Comparison of ENCODE assay signal across 8 mouse cellular contexts in the genomic region with DNA sequence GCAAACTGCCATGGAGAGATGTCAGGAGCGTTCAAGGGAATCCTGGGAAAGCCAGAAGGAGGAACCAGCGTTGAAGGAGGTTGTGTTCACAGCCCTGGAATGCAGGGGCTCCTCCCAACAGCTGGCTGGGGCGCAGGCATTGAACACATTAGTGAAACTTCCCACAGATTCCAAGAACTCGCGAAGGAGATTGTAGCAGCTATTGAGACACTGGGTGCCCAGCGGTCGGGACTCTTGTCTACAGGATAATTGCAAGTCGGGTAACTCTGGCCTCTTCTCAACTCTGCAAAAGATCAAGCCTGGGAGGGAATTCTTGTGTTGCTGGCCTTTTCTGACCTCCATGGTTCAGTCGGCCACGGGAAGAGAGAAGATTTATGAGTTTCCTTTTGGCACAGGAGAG.
DNase-seq lines count a peak whose midpoint lies in the region; ATAC-seq lines count a peak whose summit lies in the region.

No protein-coding gene starts in this region.

- H3K4me1 ChIP-seq in embryonic facial prominence, embryonic 15.5 days, result peaks cover 9% of the 10 kb centered on the region; the same call in 1 of the 2 replicates
- no peaks in the 10 kb centered on the region for H3K4me1 ChIP-seq in midbrain, embryonic 16.5 days (ENCODE audit: control insufficient read depth, insufficient read depth, low read length)

- H3K9ac ChIP-seq in embryonic facial prominence, embryonic 15.5 days, result no peak overlapping the region
- H3K9ac ChIP-seq in midbrain, embryonic 16.5 days (ENCODE audit: low read depth, low read length), result no peak overlapping the region

- no peaks in the 10 kb centered on the region for H3K27me3 ChIP-seq in embryonic facial prominence, embryonic 15.5 days
- H3K27me3 ChIP-seq in midbrain, embryonic 16.5 days (ENCODE audit: control insufficient read depth, insufficient read depth, low read depth, low read length), result no peaks in the 10 kb centered on the region

- no peaks in the 10 kb centered on the region for H3K9me3 ChIP-seq in embryonic facial prominence, embryonic 15.5 days (replicated peaks)
- H3K9me3 ChIP-seq in midbrain, embryonic 16.5 days (replicated peaks; ENCODE audit: control insufficient read depth, low read length, poor library complexity, severe bottlenecking), result no peaks in the 10 kb centered on the region

- H3K36me3 ChIP-seq in embryonic facial prominence, embryonic 15.5 days, result no peaks in the 10 kb centered on the region
- no peaks in the 10 kb centered on the region for H3K36me3 ChIP-seq in midbrain, embryonic 16.5 days (ENCODE audit: control insufficient read depth, insufficient read depth, low read length)

- no peak for ATAC-seq in embryonic facial prominence, embryonic 15.5 days (ENCODE audit: insufficient number of reproducible peaks, low FRiP score, low TSS enrichment, low read depth)
- no peak for ATAC-seq in midbrain, embryonic 16.5 days

- no peak overlapping the region for H3K4me2 ChIP-seq in embryonic facial prominence, embryonic 15.5 days (replicated peaks)
- H3K4me2 ChIP-seq in midbrain, embryonic 16.5 days (ENCODE audit: low read length), result no peak overlapping the region

- WGBS in embryonic facial prominence, embryonic 15.5 days, result 21% methylated on average over 10 of the region's 10 CpGs
- WGBS in midbrain, embryonic 16.5 days, result 57% methylated on average over 10 of the region's 10 CpGs

- DNase-seq in Muller cell, postnatal 12 days (ENCODE audit: inconsistent ontology term), result peak; percentile 7
- DNase-seq in kidney, adult 11 months, result peak; percentile 49
- DNase-seq in lung, postnatal 10 days, result peak; percentile 64
- no peak for DNase-seq in left cerebral cortex, adult 11 months (ENCODE audit: low spot score)
- DNase-seq in cerebellum, adult 9-11 months, result no peak
- DNase-seq in layer of hippocampus, adult 18-20 months (ENCODE audit: low spot score in 2 of 2), result no peak

- no peak overlapping the region for H3K4me3 ChIP-seq in embryonic facial prominence, embryonic 15.5 days (replicated peaks)
- no peak overlapping the region for H3K4me3 ChIP-seq in midbrain, embryonic 16.5 days (ENCODE audit: low read depth, low read length)

- H3K27ac ChIP-seq in embryonic facial prominence, embryonic 15.5 days (replicated peaks), result peak overlapping the region; percentile 0; the same call in 1 of the 2 replicates
- no peak overlapping the region for H3K27ac ChIP-seq in midbrain, embryonic 16.5 days (ENCODE audit: low read length)

Comparison
In these comparisons a context has a peak if more than half of its experiments do, and no peak if none do; other contexts are left out.
1. DNase-seq: peak in Muller cell, postnatal 12 days (single experiment), kidney, adult 11 months (single experiment) and lung, postnatal 10 days (single experiment); none in left cerebral cortex, adult 11 months (single experiment), cerebellum, adult 9-11 months (single experiment) and layer of hippocampus, adult 18-20 months (0 of 2).